Mouse (Mus musculus): Measurements from ENCODE around the gene Gdap1l1. TPM values are rescaled to one million over a fixed set of nuclear protein-coding genes. Genes with fewer than 3 reads are reported as not detected.
A peak's percentile ranks its signal among the peaks of the same experiment; 100 is the strongest.

The Gdap1l1 gene
- total RNA-seq, 1 experiment from 2014 or later: 5.4 TPM

DNA sequence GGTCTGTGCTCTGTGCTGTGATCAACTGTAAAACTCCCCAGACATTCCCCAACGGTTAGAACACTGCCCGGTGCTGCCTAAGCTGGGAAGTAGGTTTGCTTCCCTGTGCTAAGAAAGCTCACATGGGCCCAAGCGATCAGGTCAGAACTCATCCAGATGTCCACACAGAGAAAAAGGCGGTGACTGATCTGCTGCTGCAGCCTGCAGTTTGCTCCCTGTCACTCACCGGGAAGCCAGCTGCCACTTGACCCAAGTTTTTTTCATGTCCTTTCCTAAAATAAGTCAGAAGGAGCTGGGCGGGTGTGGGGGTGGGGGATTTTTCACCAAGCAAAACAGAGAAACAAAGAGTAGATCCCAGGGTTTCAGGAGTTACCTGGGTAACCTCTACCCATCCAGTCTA lies 26.3 kb downstream of the Gdap1l1 start:
- DNase-seq: no peak

DNA sequence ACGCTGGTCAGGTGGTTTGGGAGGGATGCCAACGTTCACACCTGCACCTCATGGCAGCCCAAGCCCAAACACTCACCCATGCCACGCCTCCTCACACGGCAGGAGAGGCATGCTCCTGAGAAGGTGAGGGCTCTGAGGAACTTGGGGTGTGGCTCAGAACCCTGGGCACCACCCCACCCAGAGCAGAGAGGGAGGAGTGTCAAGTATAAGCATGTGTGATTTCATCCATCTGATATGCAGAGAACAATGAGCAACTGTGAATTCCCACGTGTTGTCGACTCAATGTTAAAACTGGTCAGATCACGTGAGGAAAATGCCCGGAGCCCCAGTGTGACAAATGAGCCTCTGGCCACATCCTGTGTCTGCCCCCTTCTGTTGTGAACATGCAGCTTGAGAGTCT lies 28.5 kb downstream of the Gdap1l1 start:
- no peak for DNase-seq

DNA sequence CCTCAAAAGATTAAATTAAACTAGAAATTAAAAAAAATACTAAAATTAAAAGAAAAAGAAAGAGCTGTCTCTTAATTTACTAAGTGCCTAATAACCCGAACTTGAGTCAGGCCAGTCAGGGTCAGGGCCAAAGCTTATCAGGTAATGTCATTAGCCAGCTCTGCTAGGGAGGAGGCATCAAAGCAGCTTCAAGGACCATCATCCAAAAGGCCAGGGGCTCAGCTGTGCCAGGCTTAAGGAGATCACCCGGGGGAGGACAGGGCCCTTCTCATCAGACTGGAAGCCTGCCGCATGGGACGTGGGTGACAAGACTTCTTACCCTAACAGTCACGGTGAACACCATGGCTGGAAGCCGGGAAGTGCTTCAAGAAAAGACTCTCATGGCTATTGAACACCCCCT lies 29.3 kb downstream of the Gdap1l1 start:
- peak; percentile 57 for DNase-seq

DNA sequence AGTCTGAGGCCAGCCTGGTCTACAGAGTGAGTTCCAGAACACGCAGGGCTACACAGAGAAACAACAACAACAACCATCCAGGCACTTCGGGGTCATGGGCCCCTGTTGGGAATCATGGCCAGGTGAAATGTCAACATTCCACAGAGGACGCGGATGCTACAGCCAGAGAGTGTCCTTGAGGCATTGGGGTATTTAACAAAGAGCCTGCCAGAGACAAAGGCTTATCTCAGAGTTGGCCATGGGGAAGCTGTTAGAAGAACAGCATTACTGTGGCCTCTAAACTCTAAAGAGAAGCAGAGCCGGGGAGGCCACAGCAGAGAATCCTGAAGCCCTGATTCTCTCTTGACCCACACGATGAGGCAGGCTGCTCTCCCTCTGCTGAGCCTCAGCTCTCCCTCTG lies 30.6 kb downstream of the Gdap1l1 start:
- no peak for DNase-seq

DNA sequence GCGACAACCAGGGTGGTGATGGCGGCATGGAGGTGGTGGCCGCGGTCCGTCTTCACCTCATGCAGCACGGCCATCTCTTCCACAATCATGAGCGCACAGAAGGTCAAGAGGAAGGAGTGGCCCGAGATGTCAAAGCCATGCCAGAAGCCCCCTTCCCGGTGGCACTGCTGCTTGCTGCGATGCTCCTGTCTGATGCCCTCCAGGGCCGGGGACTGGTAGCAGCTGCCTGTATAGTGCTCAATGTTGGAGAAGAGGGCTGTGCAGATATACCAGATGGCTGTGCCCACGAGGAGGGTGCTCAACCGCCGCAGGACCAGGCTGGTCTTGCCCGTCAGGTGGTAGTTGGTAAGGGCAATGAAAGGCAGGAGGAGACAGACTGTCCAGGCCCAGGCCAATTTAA lies 31.4 kb downstream of the Gdap1l1 start:
- no peak for DNase-seq

DNA sequence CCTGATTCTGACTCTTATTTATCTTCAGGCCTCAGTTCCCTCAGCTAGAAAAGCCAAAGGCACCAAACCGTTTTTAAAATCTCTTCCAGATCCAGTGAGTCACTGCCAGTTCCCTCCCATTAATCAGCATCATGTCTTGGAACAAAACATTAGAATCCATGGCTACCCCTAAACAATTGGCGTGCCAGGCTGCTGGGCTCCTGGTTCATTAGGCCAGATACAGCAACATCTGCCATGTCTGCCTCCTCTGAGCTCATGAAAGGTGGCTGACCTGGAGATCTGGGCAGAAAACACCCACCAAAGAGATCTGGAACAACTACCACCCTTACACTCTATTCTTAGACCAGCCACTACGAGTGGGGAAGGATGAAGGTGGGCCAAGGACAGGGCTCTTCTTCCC lies 32.9 kb downstream of the Gdap1l1 start:
- peak; percentile 63 for DNase-seq

DNA sequence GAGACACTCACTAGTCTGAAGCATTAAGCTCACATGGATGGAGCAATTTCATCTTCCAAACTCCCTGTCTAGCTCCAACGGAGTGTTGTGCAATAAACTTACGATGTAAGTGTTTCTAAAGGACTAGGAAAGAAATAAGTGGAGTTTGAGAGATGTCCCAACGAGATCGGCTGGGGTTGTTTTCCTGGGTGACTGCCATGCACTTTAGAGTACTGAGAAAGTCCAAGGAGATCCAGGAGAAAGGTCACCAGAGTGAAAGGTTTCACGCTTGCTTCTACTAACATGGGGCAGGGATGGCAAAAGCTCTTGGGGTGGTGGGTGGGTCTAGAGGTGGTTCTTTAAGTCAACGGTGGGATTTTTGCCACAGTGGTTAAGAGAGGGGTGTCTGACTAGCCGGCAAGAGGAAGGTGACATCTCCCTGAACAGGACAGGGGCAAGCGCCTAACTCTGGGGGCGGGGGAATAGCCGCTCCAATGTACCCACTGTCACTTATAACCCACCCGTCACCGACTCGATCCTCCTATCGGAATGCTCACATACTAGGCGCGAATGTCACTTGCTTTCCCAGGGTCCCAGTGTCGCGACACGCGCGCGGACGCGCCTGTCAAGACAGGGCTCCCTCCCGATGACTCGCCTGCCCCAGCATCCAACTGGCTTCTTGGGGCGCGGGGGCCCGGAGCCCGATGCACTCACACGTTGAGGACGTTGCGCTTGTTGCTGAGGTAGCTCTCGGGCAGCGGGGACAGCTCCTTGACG lies 33.6 kb downstream of the Gdap1l1 start:
- peak; percentile 68 for DNase-seq

DNA sequence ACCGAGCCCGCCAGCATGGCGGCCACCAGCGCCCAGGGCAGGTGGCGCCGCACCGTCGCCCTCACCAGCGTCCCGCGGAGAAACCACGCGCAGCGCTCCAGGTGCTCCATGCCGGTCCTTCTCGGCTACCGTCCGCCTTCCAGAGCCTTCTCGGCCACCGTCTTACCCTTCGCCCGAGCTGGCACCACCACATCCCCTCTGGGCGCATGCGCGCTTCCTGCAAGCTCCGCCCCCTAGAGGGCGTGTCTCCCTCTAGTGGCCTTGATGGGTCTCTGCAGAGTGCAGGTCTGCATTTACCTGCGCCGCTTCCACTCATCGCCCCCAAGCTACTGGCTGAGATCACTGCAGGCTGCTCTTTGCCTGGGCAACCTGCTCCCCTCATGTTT lies 34.2 kb downstream of the Gdap1l1 start, which contains the start of gene Fitm2:
Gene Fitm2 (minus strand): TSS at position 164 of the 386 bp plus-strand sequence.
- peak; percentile 98 for DNase-seq

DNA sequence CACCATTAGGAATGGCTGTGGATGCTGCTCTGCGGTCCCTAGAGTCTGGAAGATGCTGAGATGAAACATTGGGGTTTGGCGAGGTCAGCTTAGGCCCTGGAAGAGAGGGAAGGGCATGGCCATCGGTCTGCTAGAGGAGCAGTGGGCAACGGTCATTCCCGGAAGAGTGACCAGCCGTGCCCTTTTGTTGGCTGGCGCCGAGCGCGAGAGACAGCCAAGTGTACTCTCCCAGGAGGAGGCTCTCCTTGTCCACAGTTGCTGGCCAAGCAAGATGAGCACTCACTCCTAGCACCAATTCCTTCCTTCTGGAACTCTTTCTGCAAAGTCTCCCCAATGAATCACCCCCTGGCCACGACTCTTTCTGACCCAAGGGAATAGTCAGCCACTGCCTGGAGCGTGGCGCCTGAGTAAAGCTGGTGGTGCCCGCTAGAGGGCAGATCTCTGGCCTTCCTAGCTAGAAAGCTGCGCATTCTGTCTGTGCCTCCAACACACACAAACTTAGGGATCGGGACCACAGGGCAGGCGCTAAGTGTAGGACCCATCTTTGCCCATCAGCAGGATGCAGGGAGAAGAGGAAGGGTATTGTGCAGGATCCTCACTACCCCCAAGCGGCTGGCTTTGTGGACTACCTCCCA lies 42.0 kb downstream of the Gdap1l1 start:
- peak; percentile 67 for DNase-seq

DNA sequence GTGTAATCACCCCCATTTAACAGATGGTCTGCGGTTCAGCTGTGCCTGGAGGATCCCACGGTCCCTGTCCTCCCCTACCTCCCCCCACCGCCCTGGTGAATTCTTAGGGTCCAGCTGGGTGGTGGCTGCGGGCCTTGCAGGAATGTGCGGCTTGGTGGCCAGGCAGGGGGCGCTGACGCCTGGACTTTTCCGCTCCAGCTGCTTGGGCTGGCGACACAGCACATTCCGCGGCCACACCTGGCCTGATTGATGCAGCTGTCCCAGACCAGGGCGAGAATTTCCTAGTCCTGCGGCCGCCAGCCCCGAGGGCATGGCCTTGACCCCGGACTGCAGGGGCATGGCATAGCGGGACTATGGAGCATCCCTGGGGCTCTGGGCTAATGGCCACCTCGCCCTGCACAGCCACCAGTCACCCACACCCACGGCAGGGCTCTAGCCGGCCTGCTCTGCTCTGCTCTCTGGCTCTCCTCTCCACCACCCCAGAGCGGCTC lies 43.3 kb downstream of the Gdap1l1 start:
- DNase-seq: no peak

DNA sequence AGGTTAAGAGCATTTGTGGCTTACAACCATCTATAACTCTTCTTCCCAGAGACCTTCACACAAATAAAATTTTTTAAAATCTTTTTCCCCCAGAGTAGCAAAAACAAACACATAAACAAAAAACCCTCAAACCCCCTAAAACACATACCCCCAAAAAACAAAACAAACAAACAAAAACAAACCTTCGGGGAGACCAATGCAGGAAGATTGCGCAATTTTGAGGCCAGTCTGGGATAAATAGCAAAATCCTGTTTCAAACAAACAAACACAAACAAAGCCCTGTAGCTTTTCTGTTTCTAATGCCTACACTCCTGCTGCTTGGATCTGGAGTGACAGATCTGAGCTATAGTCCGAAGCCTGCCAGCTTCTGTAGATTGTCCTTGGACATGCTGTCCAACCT lies 49.1 kb downstream of the Gdap1l1 start:
- DNase-seq: no peak

DNA sequence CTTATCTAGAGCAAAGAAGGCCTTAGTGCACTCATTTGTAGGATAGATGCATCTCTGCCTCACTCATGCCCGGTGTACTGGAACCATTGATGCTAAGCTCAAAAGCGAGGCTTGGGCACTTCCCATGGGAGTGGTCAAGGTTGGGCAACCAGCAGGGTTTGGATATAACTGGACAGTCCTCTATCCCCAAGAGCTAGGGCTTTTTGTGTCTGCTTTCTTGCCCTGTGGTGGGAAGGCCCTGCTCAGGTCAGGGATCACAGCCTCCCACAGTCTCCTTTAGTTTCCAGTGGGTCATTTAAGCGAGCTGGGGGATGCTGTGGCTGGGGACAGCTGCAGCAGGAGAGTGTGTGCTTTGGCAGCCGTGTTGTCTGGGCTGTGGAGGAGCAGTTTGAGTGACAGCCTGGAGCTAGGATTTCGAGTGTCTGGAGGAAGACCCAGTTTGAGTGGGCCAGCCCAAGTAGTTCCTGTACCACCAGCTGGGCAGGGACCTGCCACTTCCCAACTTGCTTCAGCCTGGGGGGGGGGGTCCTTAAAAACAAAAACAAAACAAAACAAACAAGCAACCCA lies 51.5 kb downstream of the Gdap1l1 start:
- DNase-seq: no peak

DNA sequence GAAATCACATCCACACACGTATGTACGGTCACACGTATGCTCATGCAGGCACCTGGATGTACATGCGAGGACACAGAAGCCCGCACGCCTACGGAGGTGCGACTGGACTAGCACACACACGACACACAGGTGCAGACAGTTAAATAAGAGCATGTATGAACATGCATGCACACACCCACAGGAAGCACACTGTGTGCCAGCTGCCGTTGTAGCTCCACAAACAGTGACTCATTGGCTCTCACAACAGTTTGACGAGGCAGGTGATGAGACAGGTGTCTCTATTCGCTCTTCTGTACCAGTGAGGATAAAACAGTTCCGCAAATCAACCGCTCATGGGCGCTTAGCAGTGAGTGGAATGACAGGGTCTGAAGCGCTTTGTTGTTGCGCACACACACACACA lies 52.4 kb downstream of the Gdap1l1 start:
- no peak for DNase-seq

DNA sequence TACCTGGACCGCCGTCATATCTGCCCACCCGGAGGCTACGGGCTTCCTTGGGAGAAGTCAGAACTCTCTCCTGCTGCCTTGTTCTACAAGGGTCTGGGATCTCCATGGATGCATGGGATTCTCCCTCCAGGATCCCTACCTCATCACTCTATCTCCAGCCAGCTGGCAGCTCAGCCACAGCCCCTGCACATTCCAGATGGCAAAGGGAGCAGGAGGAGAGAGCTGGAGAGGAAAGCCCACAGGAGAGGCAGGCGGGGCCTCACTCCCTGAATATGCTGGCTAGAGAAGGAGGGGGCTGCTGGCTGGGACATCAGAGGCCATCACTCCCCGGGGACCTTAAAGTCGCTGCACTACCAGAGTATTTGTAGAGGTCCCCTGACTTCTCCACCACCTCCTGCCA lies 53.1 kb downstream of the Gdap1l1 start:
- DNase-seq: no peak

DNA sequence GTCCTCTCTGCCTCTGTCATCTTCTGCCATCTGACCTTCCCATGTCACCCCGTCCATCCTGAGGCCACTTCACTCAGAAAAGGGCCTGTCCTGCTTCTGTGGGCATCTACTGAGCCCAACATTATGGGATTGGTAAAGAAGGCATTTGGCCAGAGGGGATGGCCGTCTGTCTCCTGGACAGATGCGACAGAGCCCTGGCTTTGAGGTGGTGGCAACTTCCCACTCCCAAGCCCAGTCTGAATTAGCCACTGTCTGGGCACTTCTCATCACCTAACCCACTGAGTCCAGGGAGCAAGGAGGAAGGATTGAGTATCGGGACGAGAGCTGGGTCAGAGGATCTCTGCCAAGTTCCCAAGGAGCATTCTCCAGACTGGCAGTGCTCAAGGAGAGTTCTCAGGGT lies 53.7 kb downstream of the Gdap1l1 start, which contains the start of gene R3hdml:
Gene R3hdml (plus strand): TSS at position 301 of the 400 bp plus-strand sequence.
- DNase-seq: no peak

DNA sequence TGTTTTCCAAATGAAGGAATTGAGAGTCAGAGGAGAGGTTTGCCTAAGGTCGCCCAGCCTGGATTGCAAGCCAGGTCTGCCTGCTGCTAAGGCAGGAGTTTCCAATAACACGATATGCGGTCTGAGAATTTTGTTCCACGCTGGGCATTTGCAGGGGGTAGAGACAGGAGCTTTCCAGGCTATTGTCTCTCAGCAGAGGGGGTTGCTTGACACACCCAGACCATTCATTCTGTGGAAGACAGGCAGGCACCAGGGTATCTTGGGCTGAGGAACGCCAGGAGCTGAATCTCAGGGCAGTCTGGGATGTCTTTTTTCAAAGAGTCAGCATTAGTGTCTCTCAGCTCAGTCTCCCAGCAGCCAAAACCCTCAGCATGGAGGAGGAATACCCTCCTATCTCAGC lies 54.8 kb downstream of the Gdap1l1 start:
- no peak for DNase-seq

DNA sequence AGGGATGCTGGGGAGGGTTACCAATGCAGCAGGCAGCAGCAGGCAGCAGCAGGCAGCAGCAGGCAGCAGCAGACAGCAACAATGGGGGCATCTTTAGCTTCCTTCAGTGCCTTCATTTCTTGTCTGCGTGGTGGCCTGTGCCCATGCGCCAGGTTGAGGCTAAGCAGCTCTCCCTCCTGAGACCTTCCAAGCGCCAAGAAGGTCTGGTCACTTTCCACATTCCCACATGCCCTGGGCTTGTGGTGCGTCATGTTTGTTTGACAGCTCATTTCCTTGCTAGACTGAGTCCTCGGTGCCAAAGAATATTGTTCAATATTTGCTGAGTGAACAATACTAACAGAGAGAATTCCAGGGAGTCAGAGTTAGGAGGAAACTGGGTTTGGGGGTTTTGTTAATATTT lies 55.7 kb downstream of the Gdap1l1 start:
- DNase-seq: peak; percentile 54

DNA sequence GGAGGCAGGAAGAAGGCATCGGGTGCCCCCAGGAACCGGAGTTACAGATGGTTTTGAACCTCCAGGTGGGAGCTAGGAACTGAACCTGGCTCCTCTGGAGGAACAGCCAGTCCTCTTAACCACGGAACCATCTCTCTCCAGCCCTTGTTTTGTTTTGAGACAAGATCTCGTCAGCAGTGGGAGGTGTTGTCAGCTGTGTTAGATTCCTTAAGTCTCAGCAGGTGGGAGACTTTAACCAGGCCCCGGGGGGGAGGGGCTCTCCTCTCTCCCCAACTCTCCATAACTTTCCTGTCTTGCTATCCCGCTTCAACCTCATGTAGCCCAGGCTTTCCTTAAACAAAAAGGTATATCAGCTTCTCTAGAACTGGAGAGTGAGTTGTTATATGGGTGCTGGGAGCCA lies 56.2 kb downstream of the Gdap1l1 start:
- no peak for DNase-seq

DNA sequence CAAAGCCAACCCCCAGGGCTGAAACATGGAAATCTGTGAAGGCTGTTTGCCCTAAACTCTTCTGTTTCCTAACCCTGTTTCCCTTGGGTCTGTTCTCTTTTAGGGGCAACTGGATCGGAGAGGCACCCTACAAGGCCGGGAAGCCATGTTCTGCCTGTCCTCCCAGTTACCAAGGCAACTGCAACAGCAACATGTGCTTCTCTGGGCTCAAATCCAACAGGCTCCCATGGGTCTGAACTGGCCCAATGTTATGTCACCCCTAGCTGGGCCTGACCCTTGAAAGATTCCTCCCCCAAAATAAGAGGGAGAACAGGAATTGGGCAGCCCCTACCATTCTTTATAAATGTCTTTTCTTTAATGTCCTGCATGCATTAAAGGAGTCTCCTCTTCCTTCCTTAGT lies 63.9 kb downstream of the Gdap1l1 start:
- peak; percentile 40 for DNase-seq

DNA sequence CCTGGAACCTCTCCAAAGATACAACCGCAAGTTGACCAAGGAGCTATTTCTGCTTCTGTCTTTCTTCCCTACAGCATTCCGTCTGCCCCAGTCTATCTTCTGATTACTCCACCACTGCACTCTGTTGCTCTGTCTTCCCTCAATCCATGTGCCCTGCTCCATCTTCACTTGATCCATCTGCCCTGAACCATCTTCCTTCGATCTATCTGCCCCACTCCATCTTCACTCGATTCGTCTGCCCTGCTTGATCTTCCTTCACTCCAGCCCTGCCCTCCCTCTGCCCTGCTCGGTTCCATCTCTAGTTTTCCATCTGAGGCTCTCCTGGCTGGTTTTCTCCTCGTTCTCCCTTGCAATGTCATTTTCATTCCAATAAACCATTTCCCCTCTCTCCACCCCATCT lies 64.9 kb downstream of the Gdap1l1 start:
- no peak for DNase-seq

Measured in adrenal gland, postnatal 14 days (tissue).